Mouse (Mus musculus) adrenal gland, postnatal 10 days (tissue): ENCODE results near the gene Tbc1d23. TPM values are rescaled to one million over a fixed set of nuclear protein-coding genes. Genes with fewer than 3 reads are reported as not detected.
"Not testable (repeated sequence)": the region's sequence is repeated elsewhere in the genome, so short reads cannot be mapped to it uniquely, and the experiment has no call there.

Source experiments
- DNase-seq: peaks from one replicate; pipeline ENCODE4 v3.0.0; 2021; ENCODE audit warnings: mixed read lengths
- total RNA-seq, 2 experiments: library from RNA; stranded (reverse); gene quantifications; 2 replicates each; pipeline ENCODE4 v1.2.3; 2021

Tbc1d23 gene
- total RNA-seq, 2 experiments from 2014 or later, result 37.7 to 42.6 TPM

GRCm38 (mm10) chr16:57215957-57216356 lies 15.3 kb downstream of the Tbc1d23 start:
- no peak for DNase-seq

GRCm38 (mm10) chr16:57211037-57211436 lies 20.3 kb downstream of the Tbc1d23 start:
- no peak for DNase-seq

- no peak for DNase-seq
Measured at GRCm38 (mm10) chr16:57208342-57208741, 23.0 kb downstream of the Tbc1d23 start.

GRCm38 (mm10) chr16:57197281-57197680 lies 34.0 kb downstream of the Tbc1d23 start:
- no peak for DNase-seq

- no peak for DNase-seq
Measured at GRCm38 (mm10) chr16:57196590-57196989, 34.7 kb downstream of the Tbc1d23 start.

GRCm38 (mm10) chr16:57191214-57191613 lies 40.1 kb downstream of the Tbc1d23 start:
- DNase-seq, result no peak

GRCm38 (mm10) chr16:57190390-57190789 lies 40.9 kb downstream of the Tbc1d23 start:
- DNase-seq, result no peak

- no peak for DNase-seq
Measured at GRCm38 (mm10) chr16:57189493-57189892, 41.8 kb downstream of the Tbc1d23 start.

- DNase-seq, result no peak
Measured at GRCm38 (mm10) chr16:57186618-57187017, 44.7 kb downstream of the Tbc1d23 start.

GRCm38 (mm10) chr16:57182037-57182436 lies 49.3 kb downstream of the Tbc1d23 start:
- DNase-seq, result no peak

GRCm38 (mm10) chr16:57181180-57181579 lies 50.1 kb downstream of the Tbc1d23 start:
- DNase-seq, result no peak

GRCm38 (mm10) chr16:57177664-57178063 lies 53.6 kb downstream of the Tbc1d23 start:
- DNase-seq, result no peak

GRCm38 (mm10) chr16:57177254-57177653 lies 54.0 kb downstream of the Tbc1d23 start:
- DNase-seq, result peak; percentile 53

GRCm38 (mm10) chr16:57176276-57176675 lies 55.0 kb downstream of the Tbc1d23 start:
- DNase-seq, result no peak

- no peak for DNase-seq
Measured at GRCm38 (mm10) chr16:57175751-57176150, 55.6 kb downstream of the Tbc1d23 start.

- DNase-seq, result not testable (repeated sequence)
Measured at GRCm38 (mm10) chr16:57174480-57174879, 56.8 kb downstream of the Tbc1d23 start.

- no peak for DNase-seq
Measured at GRCm38 (mm10) chr16:57171570-57171969, 59.7 kb downstream of the Tbc1d23 start.

GRCm38 (mm10) chr16:57171161-57171560 lies 60.1 kb downstream of the Tbc1d23 start:
- DNase-seq, result no peak

GRCm38 (mm10) chr16:57168236-57168635 lies 63.1 kb downstream of the Tbc1d23 start:
- DNase-seq, result no peak

GRCm38 (mm10) chr16:57167514-57167912 lies 63.8 kb downstream of the Tbc1d23 start:
- no peak for DNase-seq

GRCm38 (mm10) chr16:57166611-57167513 lies 64.4 kb downstream of the Tbc1d23 start, which contains the start of gene Nit2:
Gene Nit2 (minus strand): TSS chr16:57167341.
- peak; percentile 99 for DNase-seq

GRCm38 (mm10) chr16:57166086-57166485 lies 65.2 kb downstream of the Tbc1d23 start:
- no peak for DNase-seq

GRCm38 (mm10) chr16:57165157-57165556 lies 66.1 kb downstream of the Tbc1d23 start:
- DNase-seq, result no peak

- no peak for DNase-seq
Measured at GRCm38 (mm10) chr16:57163694-57164093, 67.6 kb downstream of the Tbc1d23 start.
